Mouse (Mus musculus) frontal cortex, adult 2 months (tissue): ENCODE measurements around the gene Tchh. TPM values are rescaled to one million over a fixed set of nuclear protein-coding genes. Genes with fewer than 3 reads are reported as not detected.

Source experiments
- DNase-seq, 2 experiments: peaks; one replicate each; pipeline ENCODE4 v3.0.0; 2022; ENCODE audit warnings: low spot score in 1 of 2; ENCODE audit errors: extremely low spot score in 1 of 2
- polyA plus RNA-seq: library from polyadenylated mRNA; depleted of rRNA; stranded (reverse); fragments of >200 nt; gene quantifications from 2 replicates; pipeline ENCODE4 v1.2.3, GENCODE M21; 2012; rRNA removed

The Tchh gene
- polyA plus RNA-seq: 2.6 and 2.9 TPM in 2 replicates

DNA sequence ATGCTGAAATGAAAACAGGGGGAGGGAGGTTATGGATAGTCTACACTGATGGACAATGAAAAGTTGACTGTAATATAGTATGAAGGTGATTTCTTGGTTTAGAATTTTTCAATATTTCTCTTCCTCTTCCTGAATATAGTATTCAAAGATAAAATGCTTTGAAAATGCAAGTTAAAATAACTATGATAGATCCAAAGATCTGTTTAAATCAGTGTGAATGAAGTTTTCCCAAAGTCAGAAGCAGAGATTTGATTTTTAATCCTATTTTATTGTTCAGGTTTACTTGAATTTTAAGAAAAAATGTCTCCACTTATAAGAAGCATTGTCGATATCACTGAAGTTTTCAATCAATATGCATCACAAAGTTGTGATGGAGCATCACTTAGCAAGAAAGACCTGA is at the start of gene Tchh:
TSS of gene Tchh (plus strand) at position 301 of the 400 bp plus-strand sequence.
- no peak for DNase-seq

GRCm38 (mm10) chr3:93393366-93393765 is 48.8 kb upstream of the Tchh start, which contains the start of gene Rptn:
Gene Rptn (plus strand): TSS chr3:93393699.
- no peak for DNase-seq

DNA sequence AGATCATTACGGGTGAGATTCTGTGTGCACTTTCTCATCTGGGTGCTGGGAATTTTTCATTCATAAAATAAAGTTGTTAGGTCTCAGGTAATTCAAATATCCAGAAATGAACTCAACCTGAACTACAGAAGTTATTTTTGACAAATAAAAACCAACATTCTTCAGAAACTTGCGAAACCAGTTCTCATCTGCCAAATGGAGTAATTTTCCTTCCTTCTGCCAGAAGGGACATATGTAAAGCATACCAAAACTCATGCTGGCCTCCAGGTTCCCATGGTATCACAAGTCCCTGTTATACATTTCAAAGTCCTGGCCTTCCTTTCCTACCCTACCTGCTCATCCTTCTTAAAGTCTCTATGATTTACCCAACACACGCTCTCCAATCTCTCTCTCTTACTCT is 38.2 kb upstream of the Tchh start:
- DNase-seq: no peak

- DNase-seq: peak in 1 of 2 experiments; percentile 38
These were observed 35.1 kb upstream of the Tchh start for GRCm38 (mm10) chr3:93406992-93407391.

- DNase-seq: no peak
These were observed 30.2 kb upstream of the Tchh start for GRCm38 (mm10) chr3:93411905-93412304.

- no peak for DNase-seq
These were observed 10.5 kb upstream of the Tchh start for GRCm38 (mm10) chr3:93431673-93432072.

DNA sequence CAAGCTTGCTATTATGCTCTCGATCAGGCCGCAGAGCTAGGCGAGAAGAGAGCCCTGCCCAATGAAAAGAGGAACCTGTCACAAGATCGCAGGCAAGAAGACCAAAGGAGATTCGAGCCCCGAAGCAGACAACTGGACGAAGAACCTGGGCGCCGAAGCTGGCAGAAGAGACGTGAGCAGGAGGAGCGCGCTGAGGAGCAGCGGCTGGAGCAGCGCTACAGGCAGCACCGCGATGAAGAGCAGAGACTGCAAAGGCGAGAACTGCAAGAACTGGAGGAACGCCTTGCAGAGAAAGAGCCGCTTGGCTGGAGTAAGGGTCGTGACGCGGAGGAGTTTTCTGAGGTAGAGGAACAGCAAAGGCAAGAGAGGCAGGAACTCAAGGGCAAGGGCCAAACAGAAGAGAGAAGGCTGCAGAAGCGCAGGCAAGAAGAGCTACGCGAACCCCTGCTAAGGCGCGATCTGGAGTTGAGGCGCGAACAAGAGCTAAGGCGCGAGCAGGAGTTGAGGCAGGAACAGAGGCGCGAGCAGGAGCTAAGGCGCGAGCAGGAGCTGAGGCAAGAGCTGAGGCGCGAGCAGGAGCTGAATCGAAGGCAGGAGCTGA is 1.5 kb downstream of the Tchh start:
- peak in 1 of 2 experiments; percentile 28 for DNase-seq

GRCm38 (mm10) chr3:93444343-93445164 is 2.4 kb downstream of the Tchh start:
- peak; percentile 49 to 73 for DNase-seq

- peak in 1 of 2 experiments; percentile 37 for DNase-seq
These were observed 3.1 kb downstream of the Tchh start for GRCm38 (mm10) chr3:93445165-93445705.

DNA sequence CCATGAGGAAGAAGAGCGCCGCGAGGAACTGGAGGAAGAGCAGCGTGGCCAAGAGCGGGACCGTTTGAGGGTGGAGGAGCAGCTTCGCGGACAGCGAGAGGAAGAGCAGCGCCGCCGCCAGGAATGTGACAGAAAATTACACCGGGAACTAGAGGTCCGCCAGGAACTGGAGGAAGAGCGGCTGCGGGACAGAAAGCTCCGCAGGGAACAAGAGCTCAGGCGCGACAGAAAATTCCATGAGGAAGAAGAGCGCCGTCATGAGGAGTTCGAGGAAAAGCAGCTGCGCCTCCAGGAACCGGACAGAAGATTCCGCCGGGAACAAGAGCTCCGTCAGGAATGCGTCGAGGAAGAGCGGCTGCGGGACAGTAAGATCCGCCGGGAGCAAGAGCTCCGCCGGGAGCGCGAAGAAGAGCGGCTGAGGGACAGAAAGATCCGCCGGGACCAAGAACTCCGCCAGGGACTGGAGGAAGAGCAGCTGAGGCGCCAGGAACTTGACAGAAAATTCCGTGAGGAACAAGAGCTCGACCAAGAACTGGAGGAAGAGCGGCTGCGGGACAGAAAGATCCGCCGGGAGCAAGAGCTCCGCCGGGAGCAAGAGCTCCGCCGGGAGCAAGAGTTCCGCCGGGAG is 4.1 kb downstream of the Tchh start:
- peak in 1 of 2 experiments; percentile 23 for DNase-seq

GRCm38 (mm10) chr3:93446756-93447137 is 4.6 kb downstream of the Tchh start:
- peak in 1 of 2 experiments; percentile 2 for DNase-seq

GRCm38 (mm10) chr3:93447138-93447841 is 5.2 kb downstream of the Tchh start:
- peak; percentile 43 to 82 for DNase-seq

GRCm38 (mm10) chr3:93466556-93466955 is 24.4 kb downstream of the Tchh start:
- DNase-seq: no peak

DNA sequence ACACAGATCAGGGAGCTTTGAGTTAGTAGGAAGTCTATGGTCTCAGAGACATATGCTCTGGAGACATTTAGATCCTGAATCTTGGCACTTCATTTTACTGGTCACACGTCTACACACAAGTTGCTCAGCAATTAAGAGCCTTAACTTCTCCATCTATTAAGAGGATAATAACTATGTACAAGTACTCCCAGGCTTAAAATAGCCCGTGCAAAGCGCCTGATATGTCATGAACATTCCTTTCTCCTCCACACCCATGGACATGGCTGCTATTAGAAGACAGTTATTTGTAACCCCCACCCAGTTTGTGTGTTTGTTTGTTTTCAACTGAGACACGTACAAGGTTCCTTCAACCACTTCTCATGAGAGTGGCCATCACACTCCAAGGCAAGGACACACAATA is 25.0 kb downstream of the Tchh start:
- DNase-seq: no peak

DNA sequence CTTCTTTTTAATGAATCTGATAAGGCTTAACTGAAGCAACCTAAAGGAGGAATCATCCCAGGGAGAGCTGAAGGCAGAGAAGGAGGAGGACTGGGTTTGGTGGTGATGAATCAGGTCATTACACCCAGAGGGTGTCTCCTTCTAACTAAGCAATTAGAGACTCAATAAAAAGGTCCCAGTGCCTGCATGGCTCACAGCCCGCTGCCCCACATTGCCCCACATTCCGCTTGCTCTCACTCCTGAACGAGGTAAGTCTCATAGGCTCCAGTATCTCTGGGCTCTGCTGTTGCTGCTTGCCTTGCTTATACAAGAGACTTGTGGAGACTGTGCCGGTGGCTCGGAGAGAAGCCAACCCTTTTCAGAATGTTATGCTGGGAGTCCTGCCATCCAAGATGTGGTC is 26.4 kb downstream of the Tchh start, which contains the start of gene Tchhl1:
TSS of gene Tchhl1 (plus strand) at position 194 of the 400 bp plus-strand sequence.
- no peak for DNase-seq

GRCm38 (mm10) chr3:93469629-93470028 is 27.5 kb downstream of the Tchh start:
- no peak for DNase-seq

DNA sequence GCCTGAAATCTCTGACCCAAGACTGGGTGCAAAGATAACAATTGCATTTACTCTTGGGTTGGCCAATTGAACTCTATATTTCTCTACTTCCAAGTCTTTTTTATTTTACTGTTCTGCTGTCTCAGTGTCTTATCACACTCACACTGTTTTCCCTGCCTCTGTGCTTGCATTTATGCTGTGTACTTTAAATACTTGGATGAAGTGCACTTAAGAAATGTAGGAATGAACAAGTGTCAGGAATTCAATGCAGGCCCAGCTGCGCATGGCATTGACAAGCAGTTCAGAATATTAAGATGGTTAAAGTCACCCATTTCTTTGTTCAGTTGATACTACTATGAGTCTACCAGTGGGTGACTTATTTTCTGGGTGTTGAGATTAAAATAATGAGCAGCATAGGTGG is 37.9 kb downstream of the Tchh start:
- DNase-seq: no peak

GRCm38 (mm10) chr3:93481982-93482616 is 40.0 kb downstream of the Tchh start:
- no peak for DNase-seq

- DNase-seq: no peak
These were observed 43.5 kb downstream of the Tchh start for GRCm38 (mm10) chr3:93485611-93486010.

- no peak for DNase-seq
These were observed 46.4 kb downstream of the Tchh start for GRCm38 (mm10) chr3:93488541-93488940.
